Mouse (Mus musculus) layer of hippocampus, postnatal 25 days (tissue): Measurements from ENCODE around the gene Gm7942. TPM values are rescaled to one million over a fixed set of nuclear protein-coding genes. Genes with fewer than 3 reads are reported as not detected.
"Not testable (repeated sequence)": the region's sequence is repeated elsewhere in the genome, so short reads cannot be mapped to it uniquely, and the experiment has no call there.

Experiments used
- DNase-seq, 2 experiments: peaks; one replicate each; pipeline ENCODE4 v3.0.0; 2022; ENCODE audit warnings: mixed read lengths in 2 of 2, low spot score in 1 of 2; ENCODE audit errors: extremely low spot score in 1 of 2
- total RNA-seq, 2 experiments: library from RNA; stranded (reverse); gene quantifications; 2 replicates each; pipeline ENCODE4 v1.2.3; 2021

Gene Gm7942
- not detected for total RNA-seq

GRCm38 (mm10) chr5:95106638-95107037, at the start of gene Gm7942:
Gene Gm7942 (plus strand): TSS chr5:95106938.
- not testable (repeated sequence) for DNase-seq

Other genes with a start within 250 kb of the Gm7942 start
- gene Gm3183, start 241.5 kb upstream of the Gm7942 start, total RNA-seq = not detected
- not detected for gene Gm6367, start 118.3 kb upstream of the Gm7942 start, total RNA-seq
- gene Gm16513, start 75.7 kb downstream of the Gm7942 start, total RNA-seq = not detected
- gene Gm10424, start 165.8 kb downstream of the Gm7942 start, total RNA-seq = not detected
- not detected for gene Gm3259, start 199.0 kb downstream of the Gm7942 start, total RNA-seq